Mouse (Mus musculus): ENCODE measurements around the gene Fxyd7.

Gene Fxyd7

DNA sequence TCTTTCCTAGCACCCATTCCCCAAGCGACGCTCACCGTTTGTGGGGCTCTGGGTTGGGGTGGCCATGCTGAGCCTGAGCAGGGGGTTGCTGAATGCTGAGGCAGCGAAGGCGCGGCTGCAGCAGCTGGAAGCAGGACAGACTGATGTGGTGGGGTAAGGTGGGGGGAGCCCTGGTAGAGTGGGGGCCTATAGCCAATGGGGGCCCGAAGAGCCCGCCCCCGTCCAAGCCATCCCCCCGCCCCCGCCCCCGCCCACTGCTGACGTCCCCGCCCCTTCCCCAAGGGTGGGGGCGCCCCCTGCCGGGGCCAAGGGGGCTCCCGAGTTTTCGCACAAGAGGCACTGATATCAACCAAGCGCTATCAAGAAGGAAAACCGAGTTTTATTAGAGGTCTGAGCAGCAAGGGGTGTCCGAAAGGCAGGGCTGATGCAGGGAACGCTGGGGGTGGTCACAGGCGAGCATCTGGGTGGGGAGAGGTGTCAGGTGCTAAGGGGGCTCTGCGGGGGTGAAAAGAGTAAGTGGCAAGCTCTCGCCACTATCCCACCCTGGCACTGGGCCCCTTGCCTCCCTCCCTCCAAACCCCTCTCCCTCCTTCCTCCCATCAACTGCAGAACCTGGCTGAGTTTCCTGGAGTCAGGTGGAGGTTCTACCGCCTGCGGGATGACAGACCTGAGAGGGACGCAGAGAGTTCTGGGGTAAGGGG lies at the start of gene Fxyd7:
TSS of gene Fxyd7 (minus strand) at position 147 of the 701 bp plus-strand sequence.
- no peak for DNase-seq (ENCODE audit: low spot score)

DNA sequence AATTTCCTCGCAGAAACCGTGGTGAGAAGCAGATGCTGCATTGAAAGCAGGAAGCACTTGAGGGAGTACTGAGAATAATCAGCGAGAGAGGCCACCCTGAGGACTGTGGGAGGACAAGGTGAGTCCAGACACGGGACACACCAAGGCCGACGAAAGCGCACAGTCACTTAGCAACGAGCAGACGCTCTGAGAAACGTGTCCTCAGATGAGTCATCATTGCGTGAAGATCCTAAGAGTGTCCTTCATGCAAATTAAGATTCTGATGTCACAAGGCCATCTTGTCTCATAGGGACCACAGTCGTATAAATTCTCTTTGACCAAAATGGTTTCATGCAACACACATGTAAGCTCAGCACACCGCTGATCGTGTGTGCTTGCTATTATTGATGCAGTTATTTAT lies 49.5 kb upstream of the Fxyd7 start:
- no peak for DNase-seq (ENCODE audit: low spot score)

DNA sequence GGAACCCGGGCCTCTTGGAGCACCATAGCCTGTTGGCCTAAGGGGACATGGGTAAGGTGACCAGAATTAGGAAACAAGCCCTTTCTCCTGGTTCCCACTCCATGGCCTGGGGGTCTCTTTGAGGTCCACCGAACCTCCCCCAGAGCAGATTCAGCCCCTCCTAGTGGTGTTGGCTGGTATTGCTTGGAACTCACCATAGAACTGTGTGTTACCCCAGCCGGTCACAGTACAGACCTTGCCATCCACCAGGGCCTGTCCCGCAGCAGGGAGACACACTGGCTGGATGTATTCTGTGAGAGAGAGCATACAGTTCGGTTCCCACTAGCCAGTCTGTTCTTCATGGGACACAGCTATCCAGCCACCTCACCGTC lies 48.3 kb upstream of the Fxyd7 start:
- peak; percentile 21 for DNase-seq (ENCODE audit: low spot score)

DNA sequence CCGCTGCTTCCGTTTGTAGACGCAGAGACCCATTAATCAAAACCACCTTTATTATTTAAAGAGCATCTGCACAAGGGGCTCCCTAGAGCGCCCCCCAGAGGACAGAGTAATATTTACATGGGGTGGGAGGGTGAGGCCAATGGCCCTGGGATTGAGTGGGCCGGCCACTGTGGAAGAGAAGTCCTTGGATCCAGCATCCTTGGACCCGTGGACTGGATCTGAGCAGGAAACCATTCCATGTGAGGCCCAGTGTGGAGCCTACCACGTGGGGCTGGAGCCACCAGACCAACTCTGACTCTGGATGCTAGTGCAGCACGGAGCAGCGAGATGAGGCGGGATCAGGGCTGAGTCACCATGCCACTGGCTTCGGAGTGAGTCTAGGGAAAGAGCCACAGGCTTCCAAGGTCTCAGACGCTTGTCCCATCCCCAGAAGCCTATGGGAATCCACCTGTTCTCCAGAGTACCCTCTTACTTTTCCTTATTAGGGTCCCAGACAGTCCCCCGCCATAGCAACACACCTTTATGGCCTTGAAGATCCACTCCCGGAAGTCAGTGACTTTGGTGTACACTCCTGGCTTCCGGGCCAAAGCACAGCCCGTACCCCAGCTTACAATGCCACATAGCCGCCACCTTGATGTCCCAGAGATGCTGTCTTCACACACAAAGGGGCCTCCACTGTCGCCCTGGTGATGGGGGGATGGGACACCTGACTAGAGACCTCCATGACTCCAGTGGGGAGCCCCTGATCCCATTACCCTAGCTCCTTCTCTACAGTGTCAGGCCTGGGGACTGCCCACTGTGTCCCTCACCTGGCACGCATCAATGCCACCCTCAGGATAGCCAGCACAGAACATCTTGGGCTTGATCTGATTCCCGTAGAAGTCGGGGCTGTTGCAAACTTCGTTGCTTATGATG lies 47.7 kb upstream of the Fxyd7 start:
- no peak for DNase-seq (ENCODE audit: low spot score)

DNA sequence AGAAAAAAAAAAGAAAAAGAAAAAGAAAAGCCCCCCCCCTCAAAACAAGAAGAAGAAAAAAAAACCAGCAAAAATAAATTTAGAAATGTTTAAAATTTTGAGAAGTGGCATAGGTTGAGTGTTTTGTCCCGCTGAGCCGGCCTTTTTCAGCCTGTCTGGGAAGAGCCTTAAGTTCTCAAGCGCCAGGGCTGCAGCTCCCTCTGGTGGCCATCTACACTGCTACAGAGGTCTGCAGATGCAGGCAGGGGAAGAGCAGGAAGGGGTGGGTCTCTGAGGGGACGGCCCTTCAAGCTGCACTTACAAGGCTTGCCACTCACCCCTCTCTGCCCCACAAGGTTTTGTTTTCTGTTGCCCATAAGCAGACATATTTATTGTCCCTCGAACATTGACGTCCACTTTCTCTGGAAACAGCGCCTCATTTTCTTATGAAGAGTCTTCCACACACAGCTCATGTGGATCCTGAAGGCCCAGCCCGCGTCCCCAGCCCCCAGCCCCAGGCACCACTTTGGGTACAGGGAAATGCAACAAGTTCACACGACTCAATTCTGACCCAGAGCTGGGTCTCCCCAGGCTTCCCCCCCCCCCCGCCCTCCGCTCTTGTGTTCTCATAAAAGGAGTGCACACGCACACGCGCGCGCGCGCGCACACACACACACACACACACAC lies 46.4 kb upstream of the Fxyd7 start:
- peak; percentile 94 for DNase-seq (ENCODE audit: low spot score)

DNA sequence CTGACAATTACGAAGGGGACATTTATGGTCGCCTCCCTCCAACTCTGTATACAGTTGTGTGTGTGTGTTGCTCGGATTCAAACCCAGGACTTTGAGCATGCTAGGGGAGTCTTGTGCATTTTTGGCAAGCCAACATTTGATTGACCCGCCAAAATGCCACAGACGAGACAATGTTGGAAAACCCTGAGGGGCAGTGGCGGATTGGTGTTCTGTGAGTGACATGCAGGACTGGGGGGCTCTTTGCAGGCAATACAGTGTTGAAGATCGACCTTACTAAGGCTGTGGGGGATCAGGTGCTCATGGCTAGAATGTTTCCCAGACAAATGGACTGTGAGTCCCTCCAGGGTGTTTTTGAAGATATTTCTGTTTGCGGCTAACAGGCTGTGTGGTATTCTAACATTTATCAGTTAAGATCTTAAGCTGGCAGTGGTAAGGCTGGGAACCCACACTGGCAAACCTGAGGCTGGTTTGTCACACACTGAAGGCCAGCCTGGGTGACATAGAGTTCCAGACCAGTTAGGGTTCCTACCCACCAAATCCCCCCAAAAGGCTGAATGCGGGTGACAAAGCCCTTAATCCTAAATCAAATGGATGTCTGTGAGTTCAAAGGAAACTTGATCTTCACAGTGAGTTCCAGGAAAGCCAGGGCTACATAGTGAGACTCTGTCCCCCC lies 45.8 kb upstream of the Fxyd7 start:
- no peak for DNase-seq (ENCODE audit: low spot score)

DNA sequence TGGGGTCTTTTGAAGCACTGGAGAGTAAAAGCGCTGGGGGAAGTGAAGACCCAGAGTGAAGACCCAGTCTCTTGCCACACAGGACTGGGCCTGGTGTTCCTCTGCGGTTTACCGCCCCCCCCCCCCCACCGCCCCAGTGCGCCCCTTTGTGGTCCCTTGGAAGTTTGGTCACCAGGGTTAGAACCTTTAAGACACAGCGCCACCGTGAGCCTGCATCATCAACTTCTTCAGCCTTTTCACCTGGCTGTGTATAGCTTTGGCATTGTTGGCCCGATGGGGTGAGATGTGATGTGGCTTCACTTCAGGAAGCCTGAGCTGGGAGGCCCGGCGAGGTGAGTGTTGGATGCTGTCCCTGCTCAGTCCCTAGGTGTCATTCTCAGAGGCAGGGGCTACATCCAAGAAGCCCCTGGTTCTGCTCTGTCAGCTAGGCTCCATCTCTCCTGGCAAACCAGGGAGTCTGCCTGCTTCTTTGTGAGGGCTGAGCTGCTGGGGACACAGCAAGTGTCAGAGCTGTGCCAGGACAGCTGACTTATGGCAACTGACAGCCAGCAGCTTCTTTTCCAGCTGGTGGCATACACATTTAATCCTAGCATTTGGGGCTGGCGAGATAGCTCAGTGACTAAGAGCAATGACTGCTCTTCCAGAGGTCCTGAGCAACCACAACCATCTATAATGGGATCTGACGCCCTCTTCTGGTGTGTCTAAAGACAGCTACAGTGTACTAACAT lies 43.7 kb upstream of the Fxyd7 start:
- DNase-seq (ENCODE audit: low spot score) = no peak

DNA sequence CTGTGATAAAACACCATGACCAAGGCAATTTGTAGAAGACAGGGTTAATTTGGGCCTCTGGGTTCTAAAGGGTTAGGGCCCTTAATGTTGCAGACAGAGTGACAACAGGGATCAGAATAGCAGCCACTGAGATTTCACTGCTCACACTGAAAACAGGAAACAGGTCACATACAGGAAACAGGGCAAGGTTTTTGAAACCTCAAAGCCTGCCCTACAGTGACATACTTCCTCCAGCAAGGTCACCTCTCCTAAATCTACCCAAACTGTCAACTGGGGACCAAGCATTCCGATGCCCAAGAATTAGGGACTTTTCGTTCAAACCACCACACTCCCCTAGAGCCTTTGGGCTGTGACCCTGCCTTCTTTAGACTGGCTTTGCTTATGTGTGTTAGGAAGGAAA lies 38.5 kb upstream of the Fxyd7 start:
- no peak for DNase-seq (ENCODE audit: low spot score)

DNA sequence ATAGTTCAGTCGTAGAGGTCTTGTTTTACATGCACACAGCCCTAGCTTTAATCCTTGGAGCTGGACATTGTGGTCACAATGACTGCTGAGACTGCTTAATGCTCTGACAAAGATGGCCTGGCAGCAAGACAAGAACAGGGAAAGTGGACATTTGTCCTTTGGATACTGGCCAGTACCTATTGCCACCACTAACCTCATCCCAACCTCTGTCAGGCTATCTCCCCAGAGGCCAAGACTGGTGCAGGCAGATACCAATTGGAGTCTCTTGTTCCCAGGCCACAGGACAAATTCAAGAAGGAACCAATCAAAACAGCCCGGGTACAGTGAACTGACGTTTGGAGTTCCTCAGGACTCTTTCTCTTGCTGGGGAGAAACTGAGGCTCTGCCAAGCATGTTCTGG lies 36.9 kb upstream of the Fxyd7 start:
- no peak for DNase-seq (ENCODE audit: low spot score)

DNA sequence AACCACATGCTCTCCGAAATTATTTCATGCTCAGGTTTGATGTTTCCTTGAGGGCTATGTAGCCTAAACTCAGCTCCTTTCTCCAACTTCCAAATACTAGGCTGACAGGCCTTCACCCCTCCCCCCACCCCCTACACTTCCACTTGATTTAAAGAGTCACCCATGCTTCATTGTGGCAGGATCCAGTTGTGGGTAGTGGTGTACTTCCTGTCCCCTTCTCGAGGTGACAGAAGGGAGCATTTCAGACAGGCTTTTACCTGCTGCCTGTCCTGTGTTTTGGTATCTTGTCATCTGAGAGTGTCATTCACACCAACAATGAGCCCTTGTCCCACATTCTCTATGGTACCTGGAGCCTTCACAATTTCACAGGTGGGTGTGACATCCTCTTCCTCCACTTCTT lies 36.0 kb upstream of the Fxyd7 start:
- no peak for DNase-seq (ENCODE audit: low spot score)

DNA sequence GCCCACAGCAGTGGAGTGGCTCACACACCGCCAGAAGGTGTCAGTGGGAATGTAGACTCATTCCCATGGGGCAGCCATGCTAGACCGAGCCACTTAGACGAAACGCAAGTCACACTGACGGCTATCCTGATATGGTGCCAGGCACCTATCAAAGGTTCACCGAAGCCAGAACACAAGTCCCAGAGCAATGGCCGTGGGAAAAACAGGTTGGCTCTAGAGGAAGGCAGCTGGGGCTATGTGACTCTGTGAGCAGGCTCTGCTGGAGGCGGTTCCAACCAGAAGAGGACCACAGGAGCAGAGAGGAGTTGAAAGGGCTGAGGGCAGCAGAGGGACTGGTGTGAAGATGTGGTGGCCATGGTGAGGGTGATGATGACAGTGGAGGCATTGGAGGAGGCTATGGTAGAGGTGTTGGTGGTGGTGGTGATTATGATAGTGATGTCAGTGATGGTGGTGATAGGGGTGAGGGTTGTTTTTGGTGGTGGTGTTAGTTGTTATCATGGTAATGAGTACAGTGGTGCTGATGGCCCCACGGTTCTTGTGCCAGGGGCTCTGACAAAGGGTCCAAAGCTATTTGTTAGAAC lies 35.0 kb upstream of the Fxyd7 start:
- DNase-seq (ENCODE audit: low spot score) = no peak

DNA sequence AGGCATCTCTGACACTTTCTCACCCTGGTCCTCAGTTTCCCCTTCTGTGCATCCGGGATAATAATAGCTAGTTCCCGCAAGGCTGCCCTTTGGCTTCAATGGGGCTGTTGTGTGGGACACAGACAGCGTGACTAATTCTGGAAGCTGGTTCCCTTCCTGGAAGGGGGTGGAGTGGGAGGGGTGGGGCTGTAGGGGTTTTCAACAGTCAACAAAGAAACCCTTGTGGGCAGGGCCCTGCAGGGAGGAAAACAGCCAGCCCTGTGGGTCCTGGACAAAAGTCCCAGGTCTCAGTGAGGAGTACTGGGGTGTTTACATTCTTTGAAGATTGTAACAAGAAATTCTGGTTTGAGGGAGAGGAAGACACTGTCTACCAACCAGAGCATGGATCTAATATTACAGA lies 33.9 kb upstream of the Fxyd7 start:
- DNase-seq (ENCODE audit: low spot score) = no peak

DNA sequence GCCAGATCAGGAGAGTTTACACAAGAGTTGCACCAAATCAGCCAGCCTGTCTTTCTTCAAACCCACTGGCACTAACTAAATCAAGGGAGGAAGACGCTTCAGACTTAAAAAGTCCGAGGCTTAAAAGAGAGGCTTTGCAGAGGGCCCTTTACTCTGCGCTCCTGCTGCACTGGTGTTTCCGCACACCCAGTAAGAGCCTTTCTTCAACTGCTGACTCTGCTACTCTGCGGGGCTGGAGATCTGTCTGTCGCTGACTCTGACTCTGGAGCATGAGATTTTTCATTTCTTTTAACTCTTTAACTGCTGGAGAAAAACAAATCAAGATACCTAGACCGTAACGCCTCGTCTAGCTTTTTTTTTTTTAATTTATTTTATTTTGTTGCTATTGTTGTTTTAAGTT lies 32.9 kb upstream of the Fxyd7 start:
- DNase-seq (ENCODE audit: low spot score) = no peak

DNA sequence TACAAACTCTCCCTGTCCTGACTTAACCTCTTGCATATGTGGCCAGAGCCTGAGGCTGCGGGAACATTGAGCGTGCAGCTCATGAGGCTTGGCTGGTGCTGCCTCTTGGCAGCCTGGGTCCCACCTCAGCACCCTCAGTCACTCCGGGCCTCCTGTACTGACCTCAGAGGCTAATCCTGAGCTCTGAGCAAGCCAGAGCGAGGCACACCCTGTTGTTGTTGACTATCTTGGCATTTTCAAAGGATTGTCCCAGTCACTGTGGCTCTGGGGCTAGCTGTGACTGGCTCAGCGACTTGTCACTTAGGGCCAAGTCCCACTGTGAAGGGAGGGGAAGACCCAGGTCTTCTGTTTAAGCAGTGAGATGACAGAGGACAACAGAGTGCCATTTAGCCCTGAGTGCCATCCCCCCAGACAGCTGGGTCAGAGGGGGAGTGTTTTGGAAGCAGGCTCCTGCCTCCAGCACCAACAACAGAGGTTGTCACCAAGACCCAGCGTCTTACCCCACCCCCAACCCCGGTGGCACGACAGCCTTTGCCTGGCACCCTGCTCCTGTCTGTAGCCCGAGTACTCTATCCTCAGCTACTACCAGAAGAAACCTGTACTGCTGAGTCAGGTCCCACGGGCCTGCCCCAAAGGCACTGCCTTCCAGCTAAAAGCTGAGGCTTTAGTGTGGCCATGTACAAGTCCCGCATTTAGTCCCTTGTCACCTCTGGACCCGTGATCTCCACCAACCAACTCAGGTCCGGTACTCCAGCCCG lies 31.7 kb upstream of the Fxyd7 start:
- no peak for DNase-seq (ENCODE audit: low spot score)

DNA sequence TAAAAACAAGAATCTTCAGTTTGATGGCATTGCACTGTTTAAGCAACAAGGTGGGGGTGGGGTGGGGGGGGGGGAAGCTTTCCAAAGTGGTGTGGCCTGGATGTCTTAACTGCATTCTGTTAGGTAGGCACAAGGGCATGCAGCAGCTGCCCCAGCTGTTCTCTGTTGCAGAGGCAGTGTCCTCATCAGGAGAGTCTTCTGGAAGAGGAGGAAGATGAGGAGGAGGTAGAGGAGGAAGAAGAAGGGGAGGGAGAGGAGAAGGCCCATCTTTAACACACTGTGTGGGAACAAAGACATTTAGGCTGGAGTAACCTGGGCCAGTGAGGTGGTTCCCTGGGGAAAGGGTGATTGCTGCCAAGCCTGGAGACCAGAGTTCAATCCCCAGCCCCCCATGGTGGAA lies 30.8 kb upstream of the Fxyd7 start:
- DNase-seq (ENCODE audit: low spot score) = no peak

DNA sequence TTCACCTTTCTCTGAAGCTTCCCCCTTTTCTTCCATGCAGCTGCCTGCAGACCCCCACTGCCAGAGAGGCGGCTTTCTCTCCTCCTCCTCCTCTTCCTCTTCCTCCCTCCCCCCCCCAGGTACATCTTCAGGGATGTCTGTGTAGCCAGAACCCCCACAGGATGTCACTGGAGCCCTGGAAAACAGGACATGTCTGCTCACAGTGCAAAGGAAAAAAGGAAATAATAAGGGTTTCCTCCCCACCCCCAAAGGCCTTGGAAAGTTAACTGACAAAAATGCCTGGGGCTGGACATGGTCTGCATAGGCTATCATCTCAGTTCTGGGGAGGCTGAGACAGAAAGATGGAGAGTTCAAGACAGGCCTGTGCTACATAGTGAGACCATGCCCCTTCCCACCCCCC lies 29.8 kb upstream of the Fxyd7 start:
- no peak for DNase-seq (ENCODE audit: low spot score)

DNA sequence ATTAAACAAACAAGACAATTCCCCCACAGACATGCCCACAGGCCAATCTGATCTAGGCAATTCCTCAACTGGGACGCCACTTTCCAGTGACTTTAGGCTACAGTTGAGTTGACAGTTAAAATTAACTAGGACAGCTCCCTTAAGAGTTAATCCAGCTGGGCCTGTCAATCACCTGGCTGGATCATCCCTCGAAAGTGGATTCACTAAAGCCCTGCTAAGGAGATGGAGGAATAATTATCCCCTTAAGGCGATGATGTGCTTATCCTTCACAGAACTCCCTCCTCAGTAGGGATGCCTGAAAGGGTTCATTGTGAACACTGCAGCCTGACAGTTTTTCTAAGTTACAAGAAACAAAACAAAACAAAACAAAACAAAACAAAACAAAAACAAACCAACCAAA lies 29.3 kb upstream of the Fxyd7 start:
- no peak for DNase-seq (ENCODE audit: low spot score)

DNA sequence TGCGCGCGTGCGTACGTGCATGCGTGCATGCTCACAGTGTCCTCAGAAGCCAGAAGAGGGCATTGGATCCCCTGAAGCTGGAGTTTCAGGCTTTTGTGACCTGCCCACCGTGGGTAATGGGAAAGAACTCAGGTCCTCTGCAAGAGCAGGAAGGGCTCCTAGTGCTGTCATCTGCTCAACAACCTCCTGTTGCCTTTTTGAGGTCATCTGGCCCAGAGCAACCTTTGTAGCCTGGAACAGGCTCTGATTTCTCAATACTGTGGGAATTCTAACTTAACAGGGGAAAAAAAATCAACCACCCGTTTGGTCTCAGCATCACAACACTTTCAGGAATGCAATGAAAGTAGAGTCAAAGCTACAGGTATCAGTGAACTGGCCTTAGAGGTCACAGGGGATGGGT lies 28.4 kb upstream of the Fxyd7 start:
- no peak for DNase-seq (ENCODE audit: low spot score)

DNA sequence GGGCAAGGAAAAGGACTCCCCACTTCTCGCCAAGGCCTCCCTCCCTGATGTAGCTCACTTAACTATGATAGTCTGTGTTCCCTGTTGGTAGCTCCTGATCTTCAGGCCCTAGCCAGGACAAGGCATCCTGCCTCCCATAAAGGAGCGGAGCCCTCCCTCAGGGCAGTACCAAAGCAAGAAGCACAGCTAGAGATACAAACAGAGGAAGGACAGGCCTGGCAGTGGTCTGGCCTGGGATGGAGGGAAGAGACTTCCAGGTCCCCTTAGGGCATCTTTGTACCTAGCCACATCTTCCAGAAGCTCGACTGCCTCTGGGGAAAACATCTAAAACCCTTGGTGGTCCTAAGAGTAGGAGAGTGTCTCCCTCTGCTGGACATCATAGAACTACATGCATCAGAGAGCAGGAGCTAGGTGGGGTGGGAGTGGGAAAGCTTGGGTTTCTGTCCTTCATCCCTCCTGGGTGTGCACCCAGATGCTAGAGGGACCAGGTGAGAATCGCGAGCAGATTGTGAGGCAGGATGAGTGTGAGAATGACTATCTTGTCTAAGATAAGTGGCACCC lies 26.7 kb upstream of the Fxyd7 start:
- DNase-seq (ENCODE audit: low spot score) = peak; percentile 88

DNA sequence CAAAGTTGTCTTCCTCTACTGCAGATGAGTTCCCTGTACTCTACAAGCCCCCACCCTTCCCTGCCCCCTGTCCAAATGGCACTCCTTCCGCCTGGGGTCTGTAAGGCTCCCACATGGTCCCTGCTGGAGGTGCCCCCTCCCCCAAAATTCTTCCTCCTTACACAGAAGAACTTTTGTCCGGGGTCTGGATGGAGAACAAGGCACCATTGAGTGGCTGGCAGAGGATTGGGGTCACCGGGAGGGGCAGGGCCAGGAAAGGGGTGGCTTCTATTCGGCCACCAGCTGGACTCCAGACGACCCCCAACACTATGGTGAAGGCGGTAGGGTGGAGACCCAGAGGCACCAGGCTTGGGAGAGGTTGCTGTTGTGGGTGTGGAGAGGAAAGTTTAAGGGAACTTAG lies 26.2 kb upstream of the Fxyd7 start:
- peak; percentile 63 for DNase-seq (ENCODE audit: low spot score)

Data from retina, embryonic 14.5 days (tissue).